ENCODE assay signal across 18 mouse cellular contexts in the genomic region with DNA sequence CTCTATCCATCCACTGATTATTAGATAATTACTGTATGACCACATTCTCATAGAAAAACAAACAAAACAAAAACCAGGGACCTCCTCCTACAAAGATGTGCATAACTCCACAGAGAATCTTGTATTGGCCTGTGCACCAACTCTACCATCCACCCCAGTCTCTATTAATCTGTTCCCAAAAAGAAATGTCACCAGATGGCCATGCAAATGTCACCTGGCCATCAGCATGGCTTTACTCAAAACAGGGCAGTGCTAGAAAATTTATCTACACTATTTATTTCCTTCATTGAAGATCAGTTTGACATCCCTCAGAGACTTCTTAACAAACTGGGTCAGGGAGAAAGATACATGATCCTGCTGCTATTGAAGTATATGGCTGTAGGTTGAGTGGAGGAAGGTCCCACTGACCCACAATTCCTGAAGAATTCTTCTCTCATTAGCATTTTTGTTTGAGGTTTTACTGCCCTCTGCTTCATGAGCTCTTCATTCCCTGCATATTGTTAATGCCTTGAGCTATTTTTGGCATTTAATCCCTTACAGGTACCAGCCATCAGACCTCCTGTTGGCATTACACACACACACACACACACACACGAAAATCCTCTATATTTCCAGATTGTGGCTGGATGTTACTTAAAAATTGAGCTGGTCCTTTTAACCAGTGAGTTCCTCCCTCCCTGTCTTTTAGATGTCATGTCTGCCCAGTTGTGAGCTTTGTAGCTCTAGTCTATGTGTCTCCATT.
DNase-seq lines count a peak whose midpoint lies in the region; ATAC-seq and TF ChIP-seq lines count a peak whose summit lies in the region.
"Had no signal": no experiment of that assay in that cellular context is flagged by ENCODE, and none has a peak within 500 bp of the region (broad histone marks: within the 10 kb centered on the region; RNA-seq: fewer than 3 reads in every experiment).

No protein-coding gene starts in this region.

- no peak overlapping the region for H3K4me2 ChIP-seq in neural tube, embryonic 15.5 days
- H3K4me2 ChIP-seq: embryonic facial prominence, embryonic 12.5 days; heart, embryonic 11.5 days; heart, embryonic 15.5 days; hindbrain, embryonic 13.5 days had no signal

- no peak overlapping the region for H3K9ac ChIP-seq in neural tube, embryonic 15.5 days (replicated peaks)
- H3K9ac ChIP-seq: embryonic facial prominence, embryonic 12.5 days; heart, embryonic 15.5 days; hindbrain, embryonic 13.5 days had no signal

- H3K4me3 ChIP-seq in cerebellum, adult 2 months (replicated peaks; ENCODE audit: insufficient read depth, low read depth, low read length), result no peak overlapping the region
- no peak overlapping the region for H3K4me3 ChIP-seq in neural tube, embryonic 15.5 days (replicated peaks)
- H3K4me3 ChIP-seq: embryonic facial prominence, embryonic 12.5 days; heart, adult 2 months; heart, embryonic 15.5 days; hindbrain, embryonic 13.5 days had no signal

- H3K36me3 ChIP-seq in neural tube, embryonic 15.5 days, result no peaks in the 10 kb centered on the region
- H3K36me3 ChIP-seq: embryonic facial prominence, embryonic 12.5 days; heart, embryonic 15.5 days; hindbrain, embryonic 13.5 days had no signal

- DNase-seq in cerebellum, adult 11 months, result peak; percentile 67
- DNase-seq in cerebellum, adult 2 months, result peak; percentile 68 to 90
- peak; percentile 47 for DNase-seq in cerebellum, postnatal 10 days
- no peak for DNase-seq in kidney, adult 8-10 months
- DNase-seq: adrenal gland, adult 2 months; adrenal gland, postnatal 36 days; gastrocnemius, postnatal 10 days; heart, adult 2 months; heart, postnatal 14 days; kidney, adult 11 months had no signal

- H3K9me3 ChIP-seq in neural tube, embryonic 15.5 days (replicated peaks), result no peaks in the 10 kb centered on the region
- H3K9me3 ChIP-seq: embryonic facial prominence, embryonic 12.5 days; heart, embryonic 15.5 days; hindbrain, embryonic 13.5 days had no signal

- WGBS in cerebellum, adult 2 months, result 9% methylated on average over 1 of the region's 1 CpGs
- WGBS in neural tube, embryonic 15.5 days, result 84% methylated on average over 1 of the region's 1 CpGs

- no peak for TF ChIP-seq CTCF in cerebellum, adult 2 months (IDR thresholded peaks at IDR 0.05; ENCODE audit: borderline replicate concordance, insufficient read depth, low read depth, low read length)

- TF ChIP-seq POLR2A in cerebellum, adult 2 months (IDR thresholded peaks at IDR 0.05; ENCODE audit: borderline replicate concordance, insufficient read depth, low read length), result no peak

- H3K27me3 ChIP-seq in cerebellum, adult 2 months (ENCODE audit: control insufficient read depth, insufficient read depth, low read length), result no peaks in the 10 kb centered on the region
- no peaks in the 10 kb centered on the region for H3K27me3 ChIP-seq in neural tube, embryonic 15.5 days (replicated peaks)
- H3K27me3 ChIP-seq: embryonic facial prominence, embryonic 12.5 days; heart, embryonic 15.5 days; hindbrain, embryonic 13.5 days had no signal

- H3K27ac ChIP-seq in cerebellum, adult 2 months (ENCODE audit: insufficient read depth, low read length), result peak overlapping the region; percentile 89; the same call in 1 of the 2 replicates
- no peak overlapping the region for H3K27ac ChIP-seq in neural tube, embryonic 15.5 days (replicated peaks)
- H3K27ac ChIP-seq: embryonic facial prominence, embryonic 12.5 days; heart, adult 2 months; heart, embryonic 15.5 days; hindbrain, embryonic 13.5 days; hindbrain, postnatal 0 days had no signal

- no peak for ATAC-seq in megakaryocyte-erythroid progenitor cell, adult 5-6 weeks (replicated peaks; ENCODE audit: low FRiP score, low TSS enrichment, poor library complexity, severe bottlenecking)
- ATAC-seq in neural tube, embryonic 15.5 days (ENCODE audit: low FRiP score), result no peak
- ATAC-seq: forebrain, embryonic 16.5 days; hindbrain, postnatal 0 days had no signal

- peaks cover 26% of the 10 kb centered on the region for H3K4me1 ChIP-seq in cerebellum, adult 2 months (ENCODE audit: control insufficient read depth, insufficient read depth, low read length)
- no peaks in the 10 kb centered on the region for H3K4me1 ChIP-seq in neural tube, embryonic 15.5 days
- H3K4me1 ChIP-seq: embryonic facial prominence, embryonic 12.5 days; heart, embryonic 15.5 days; hindbrain, embryonic 13.5 days had no signal

Comparison
In these comparisons a context has a peak if more than half of its experiments do, and no peak if none do; other contexts are left out.
1. DNase-seq: peak in cerebellum, adult 11 months (single experiment), cerebellum, adult 2 months (2 of 2) and cerebellum, postnatal 10 days (2 of 2); none in kidney, adult 8-10 months (0 of 2).